Mouse (Mus musculus) adrenal gland, adult 8-10 months (tissue): ENCODE results near the gene 4931414P19Rik. TPM values are rescaled to one million over a fixed set of nuclear protein-coding genes. Genes with fewer than 3 reads are reported as not detected.

Source experiments
- DNase-seq: peaks from one replicate; pipeline ENCODE4 v3.0.0; 2022
- total RNA-seq, 4 experiments: library from RNA; stranded (reverse); gene quantifications; 2 replicates each; pipeline ENCODE4 v1.2.4; 2022

4931414P19Rik gene
- total RNA-seq, 4 experiments from 2014 or later: 3.6 to 6.2 (median 5.0) TPM

GRCm38 (mm10) chr14:54583681-54584338, 22.0 kb downstream of the 4931414P19Rik start:
- DNase-seq: no peak

- no peak for DNase-seq
Observed at GRCm38 (mm10) chr14:54582536-54582935, 23.3 kb downstream of the 4931414P19Rik start.

- no peak for DNase-seq
Observed at GRCm38 (mm10) chr14:54579638-54580037, 26.2 kb downstream of the 4931414P19Rik start.

DNA sequence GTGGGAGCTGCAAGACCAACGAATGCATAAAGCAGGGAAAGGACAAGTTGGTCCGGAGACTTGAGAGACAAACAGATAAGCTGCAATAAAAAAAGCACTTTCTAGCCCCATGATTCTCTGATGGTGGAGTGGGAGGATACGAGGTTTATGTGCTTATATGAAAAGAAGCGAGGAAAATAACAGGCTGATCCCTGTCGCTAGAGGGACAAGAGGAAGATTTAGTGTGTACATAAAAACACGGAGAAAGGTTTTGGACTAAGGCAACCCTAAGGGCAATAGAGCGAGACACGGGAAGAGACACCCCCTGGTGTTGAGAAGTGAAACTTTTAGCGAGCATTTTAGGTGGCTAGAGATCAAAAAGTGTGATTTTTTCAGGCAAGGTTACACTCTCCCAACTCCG, 27.7 kb downstream of the 4931414P19Rik start:
- no peak for DNase-seq

DNA sequence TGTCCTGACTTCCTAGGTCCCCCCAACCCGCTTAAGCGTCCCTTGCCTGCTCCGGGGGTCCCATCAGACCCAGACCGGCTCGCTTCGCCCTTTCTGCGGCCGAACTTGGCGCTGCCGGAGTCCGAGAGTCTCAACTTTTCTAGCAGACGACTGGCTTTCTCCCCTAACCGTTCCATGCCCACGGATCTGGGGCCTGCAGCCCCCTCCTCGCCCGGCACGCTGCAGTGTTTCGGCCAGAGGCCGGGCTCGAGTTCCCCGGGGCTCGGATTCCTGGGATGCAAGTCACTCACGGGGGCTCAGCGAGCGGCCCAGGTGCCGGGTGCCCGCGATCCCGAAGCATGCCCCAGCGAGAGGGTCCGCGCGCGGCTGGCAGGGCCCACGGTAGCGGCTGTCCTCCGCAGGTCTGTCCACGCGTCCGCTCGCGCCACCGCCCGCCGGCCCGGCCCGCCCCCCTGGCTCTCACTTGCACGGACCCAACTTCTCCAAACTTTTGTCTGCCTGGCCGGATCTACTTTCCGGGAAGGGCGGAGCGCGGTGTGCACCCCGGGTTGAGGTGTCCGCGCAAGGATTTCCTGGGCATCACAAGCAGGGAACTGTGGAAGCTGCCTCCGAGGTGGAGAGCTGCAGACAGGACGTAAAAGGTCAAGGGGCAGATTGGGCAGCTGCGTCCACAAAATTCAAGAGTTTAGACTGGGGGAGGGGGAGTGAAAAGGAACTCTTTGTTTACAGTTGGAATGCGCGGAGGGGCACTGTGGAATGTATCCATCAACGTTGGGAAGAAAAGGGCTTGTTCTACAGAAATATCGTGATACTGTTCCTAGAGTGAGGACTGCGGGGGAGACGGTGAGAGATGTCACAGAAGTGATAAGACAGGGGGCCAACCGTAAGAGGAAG, 28.5 kb downstream of the 4931414P19Rik start, which contains the start of gene Ajuba:
Ajuba (minus strand) TSS at position 470 of the 894 bp plus-strand sequence.
- DNase-seq: peak; percentile 89

DNA sequence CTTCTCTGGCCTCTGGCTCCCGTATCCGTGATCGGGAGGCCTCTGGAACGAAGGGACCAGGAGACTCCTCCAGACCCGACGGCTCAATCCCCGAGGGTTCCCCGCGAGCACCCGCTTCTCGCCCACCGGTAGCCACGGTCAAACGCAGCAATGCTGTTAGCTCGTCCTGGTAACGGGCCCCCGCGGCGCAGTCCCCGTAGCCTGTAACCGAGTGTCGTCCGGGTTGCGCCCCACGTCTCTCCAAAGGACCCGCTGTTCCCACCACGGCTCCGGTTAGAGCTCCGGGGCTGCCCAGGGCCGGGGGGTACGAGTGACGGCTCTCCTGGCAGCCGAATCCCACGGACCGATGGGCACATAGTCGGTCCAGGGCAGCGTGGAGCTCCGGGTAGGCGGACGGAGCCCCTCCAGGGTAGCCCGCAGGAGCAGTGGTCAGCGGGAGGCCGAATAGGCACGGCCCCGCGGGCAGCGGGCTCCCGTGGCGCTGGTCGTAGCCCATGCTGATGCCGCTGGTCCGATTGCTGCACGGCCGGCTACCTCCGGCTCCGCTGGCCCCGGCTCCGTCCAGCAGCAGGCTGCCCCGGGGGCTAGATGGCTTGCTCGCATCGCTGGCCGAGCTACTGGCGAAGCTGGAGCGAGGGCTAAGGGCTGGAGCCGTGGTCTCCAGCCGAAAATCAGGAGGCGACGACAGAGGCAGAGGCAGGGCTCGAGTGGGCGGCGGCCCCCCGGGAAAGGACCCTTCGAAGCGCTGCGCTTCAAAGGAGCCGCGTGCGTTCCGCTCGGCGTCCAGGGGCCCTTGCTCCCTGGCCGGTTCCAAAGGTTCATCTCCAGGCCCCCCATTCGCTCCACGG, 29.3 kb downstream of the 4931414P19Rik start:
- no peak for DNase-seq

DNA sequence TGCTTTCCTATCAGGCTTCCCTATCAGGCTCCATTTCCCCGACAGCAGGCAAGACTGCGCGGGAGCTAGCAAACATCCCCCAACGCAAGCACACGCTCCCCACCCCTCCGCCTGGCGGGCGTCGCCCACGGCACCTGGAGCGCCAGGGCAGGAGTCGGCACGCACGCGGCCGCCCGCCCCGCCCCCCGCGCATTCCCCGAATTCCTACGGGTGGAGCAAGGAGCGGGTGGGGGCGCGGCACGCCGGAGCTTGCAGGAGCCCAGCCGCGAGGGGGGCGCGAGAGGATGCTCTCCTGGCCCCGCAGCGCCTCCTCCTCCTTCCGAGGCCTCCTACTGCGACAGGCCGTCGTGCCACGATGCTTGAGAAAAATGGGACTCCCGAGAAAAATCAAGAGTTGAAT, 30.2 kb downstream of the 4931414P19Rik start:
- peak; percentile 52 for DNase-seq

DNA sequence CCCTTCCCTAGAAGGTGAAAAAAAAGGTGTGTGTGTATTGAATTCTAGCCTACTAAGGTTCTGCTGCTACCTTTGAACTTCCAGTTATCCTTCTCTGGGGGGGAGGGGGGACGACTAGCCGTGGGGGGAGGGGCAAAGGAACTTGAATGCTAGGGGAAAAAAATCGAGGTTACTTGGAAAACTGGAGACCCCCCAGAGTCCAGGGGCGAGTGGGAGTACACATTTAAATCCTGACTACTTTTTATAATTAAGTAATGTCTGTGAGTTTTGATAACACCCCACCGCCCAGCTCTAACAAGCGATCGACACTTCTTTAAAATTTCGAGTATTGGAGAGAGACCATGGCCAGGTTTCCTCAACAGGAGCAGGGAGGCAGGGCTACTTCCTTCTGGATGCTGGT, 30.8 kb downstream of the 4931414P19Rik start:
- DNase-seq: no peak

DNA sequence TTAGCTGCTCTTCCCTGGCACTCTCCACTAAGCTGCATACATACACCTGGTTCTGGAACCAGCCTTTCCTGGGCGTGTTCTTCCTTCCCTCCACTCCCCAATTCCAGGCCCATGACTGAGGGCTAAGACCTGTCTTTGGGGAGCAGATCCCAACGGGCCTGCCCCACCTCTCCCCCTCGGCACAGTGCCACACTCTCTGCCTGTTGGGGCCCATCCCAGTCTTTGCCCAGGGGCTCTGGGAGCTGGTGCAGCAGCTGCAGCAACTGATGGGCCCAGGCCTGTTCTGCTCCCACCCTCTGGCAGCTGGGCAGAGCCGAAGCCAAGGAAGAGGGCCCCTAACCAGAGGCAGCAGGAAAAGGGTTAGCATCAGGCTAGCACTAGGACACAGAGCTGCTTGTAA, 31.5 kb downstream of the 4931414P19Rik start:
- DNase-seq: no peak

DNA sequence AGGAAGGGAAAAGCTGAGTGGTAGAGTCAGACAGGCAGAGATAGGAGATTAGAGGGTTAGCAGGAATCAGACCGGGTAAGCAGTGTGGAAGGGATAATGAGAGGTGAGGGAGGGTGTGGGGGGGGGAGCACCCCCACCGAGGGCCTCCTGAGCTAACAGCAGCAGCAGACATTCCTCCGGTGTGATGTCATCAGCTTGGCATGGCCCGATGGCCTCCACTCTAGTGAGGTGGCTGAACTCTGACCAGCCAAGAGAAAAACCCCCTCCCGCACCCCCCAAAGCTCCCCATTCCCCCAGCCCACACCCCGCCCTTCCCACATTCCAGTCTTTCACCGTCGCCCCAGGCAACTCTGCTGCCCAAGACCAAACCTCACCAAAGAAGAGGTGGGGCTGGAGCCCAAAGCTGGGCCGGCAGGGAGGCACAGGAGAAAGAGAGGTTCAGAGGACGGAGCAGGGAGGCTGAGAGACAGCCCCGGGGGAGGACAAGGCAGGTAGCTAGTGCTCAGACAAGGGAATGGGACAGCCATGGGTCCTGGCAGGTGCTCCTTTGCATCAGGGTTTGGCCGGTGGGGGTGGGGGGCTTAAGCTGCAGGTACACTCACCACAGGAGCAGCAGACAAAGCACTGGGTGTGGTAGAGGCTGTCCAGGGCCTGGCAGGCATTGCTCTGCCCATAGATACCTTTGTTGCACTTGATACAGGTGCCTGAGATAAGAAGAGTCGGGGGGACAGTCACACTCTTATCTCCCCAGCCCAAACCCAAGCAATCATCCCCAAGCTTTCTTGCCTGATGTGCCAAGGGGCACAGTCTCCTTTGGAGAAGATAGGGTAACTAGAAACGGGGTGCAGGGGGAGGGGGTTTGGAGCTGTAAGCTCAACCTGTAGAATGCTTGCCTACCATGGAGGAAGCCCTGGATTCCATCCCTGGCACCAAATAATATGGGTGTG, 32.7 kb downstream of the 4931414P19Rik start:
- DNase-seq: peak; percentile 65

DNA sequence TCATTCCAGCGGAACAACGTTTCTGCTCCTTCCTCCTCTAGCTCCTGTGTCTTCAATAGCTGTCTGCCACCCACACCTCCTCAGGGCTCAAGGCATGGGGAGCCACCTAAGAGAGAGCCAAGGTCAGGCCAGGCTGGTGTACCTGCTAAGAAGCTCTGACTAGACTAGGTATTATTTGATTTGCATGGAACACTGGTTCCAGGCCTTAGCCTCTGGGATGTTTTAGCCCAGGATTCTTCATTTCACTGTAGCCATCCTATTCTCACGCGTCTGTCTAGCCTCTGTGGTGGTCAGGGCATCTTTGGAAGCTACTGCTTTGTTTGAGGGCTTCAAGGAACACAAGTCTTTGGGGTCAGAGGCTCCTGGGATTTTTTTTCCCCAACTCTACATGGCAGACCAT, 33.7 kb downstream of the 4931414P19Rik start:
- no peak for DNase-seq

- no peak for DNase-seq
Observed at GRCm38 (mm10) chr14:54569451-54570392, 36.1 kb downstream of the 4931414P19Rik start.

DNA sequence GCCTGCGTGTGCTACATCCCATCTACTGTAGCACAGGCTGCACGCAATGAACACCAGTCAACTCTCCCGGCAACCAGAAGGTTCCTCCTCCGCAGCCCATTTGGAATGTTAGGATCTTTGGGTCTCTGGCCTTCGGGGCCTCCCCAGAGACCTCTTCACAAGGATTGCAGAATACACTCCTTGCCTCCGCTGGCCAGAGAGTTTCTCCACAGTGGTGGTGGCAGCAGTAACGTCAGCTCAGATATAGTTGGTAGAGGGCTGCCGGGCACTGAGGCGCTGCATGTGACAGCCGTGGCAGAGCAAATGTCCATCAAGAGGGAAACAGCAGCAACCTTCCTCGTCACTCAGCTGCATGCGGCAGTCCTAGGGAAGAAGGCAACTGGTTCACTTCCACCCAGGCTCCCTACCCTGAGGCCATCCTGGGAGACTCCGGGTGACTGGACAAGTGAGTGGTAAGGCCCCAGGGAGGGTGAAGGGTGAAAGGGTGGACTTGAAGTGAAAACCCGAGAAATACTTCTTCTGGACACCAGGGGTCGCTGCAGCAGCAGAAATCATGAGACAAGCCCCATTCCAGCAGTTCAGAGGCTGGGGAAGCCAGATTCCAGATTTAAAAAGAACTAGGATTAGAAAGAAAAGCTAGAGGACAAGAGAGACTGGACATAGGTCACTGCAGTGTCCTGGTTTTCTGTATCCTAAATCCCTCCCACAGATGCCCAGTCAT, 36.9 kb downstream of the 4931414P19Rik start:
- DNase-seq: peak; percentile 67

- DNase-seq: no peak
Observed at GRCm38 (mm10) chr14:54560527-54561242, 45.1 kb downstream of the 4931414P19Rik start.

- no peak for DNase-seq
Observed at GRCm38 (mm10) chr14:54557330-54557729, 48.5 kb downstream of the 4931414P19Rik start.

GRCm38 (mm10) chr14:54553975-54554769, 51.6 kb downstream of the 4931414P19Rik start, which contains the start of gene Haus4:
TSS of gene Haus4 (minus strand) at chr14:54554616.
- peak; percentile 78 for DNase-seq

DNA sequence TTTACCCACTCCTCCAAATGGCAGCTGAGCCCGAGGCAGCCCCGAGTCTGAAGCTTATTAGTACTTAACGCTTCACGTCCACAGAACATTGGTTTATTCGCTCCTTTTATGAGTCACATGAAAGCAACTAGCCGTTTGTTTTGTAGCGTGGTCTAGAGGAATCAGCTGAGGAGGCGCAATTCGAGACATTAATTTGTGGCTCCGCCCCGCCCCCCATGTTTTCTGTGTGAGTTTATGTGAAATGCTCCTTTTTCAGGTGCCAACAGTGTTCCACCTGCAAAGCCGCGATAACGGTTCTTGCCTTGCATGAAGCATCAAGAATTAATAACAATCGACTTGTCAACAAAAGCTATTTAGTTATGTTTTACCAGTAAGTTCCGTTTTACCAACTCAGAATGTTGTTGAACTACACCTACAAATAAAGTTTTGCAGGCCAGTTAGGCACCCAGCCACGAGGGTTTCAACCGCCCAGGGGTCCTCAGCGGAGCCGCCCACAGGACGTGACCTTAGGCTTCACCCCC, 52.3 kb downstream of the 4931414P19Rik start:
- no peak for DNase-seq

- no peak for DNase-seq
Observed at GRCm38 (mm10) chr14:54544703-54545102, 61.1 kb downstream of the 4931414P19Rik start.
